Comparison of ENCODE assay signal across 8 mouse cellular contexts in the genomic region with DNA sequence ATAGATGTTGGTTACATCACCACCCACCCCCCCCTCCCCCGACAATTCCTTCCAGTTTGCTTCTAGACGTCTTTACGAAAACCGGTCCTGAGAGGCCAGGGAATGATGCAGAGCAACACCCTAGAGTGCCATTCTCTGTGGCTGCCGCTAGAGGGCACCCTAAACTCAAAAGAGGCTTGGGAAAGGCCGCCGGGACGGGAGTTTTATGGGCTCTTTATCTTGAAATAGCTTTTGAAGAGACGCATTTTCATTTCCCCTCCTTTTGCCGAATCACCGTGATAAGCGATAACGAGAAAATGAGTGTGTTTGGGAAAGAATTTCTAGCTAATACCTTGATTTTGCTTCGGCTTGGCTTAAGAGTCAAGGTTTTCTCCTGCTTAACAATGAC. TPM values are rescaled to one million over a fixed set of nuclear protein-coding genes. Genes with fewer than 3 reads are reported as not detected.
DNase-seq lines count a peak whose midpoint lies in the region; ATAC-seq and TF ChIP-seq lines count a peak whose summit lies in the region.

No protein-coding gene starts in this region.

- H3K27me3 ChIP-seq in Patski, result no peaks in the 10 kb centered on the region
- peaks cover 4% of the 10 kb centered on the region; the same call in 1 of the 2 replicates for H3K27me3 ChIP-seq in heart, embryonic 10.5 days (ENCODE audit: insufficient read depth, poor library complexity, severe bottlenecking)
- no peaks in the 10 kb centered on the region for H3K27me3 ChIP-seq in kidney, postnatal 0 days (ENCODE audit: insufficient read depth, low read length)
- H3K27me3 ChIP-seq in liver, embryonic 16.5 days (ENCODE audit: control insufficient read depth, insufficient read depth, low read depth, low read length), result no peaks in the 10 kb centered on the region
- no peaks in the 10 kb centered on the region for H3K27me3 ChIP-seq in neural tube, embryonic 15.5 days (replicated peaks)
- no peaks in the 10 kb centered on the region for H3K27me3 ChIP-seq in thymus, adult 2 months (ENCODE audit: control insufficient read depth, insufficient read depth, low read length)

- no peak overlapping the region for H3K27ac ChIP-seq in heart, embryonic 10.5 days
- no peak overlapping the region for H3K27ac ChIP-seq in kidney, postnatal 0 days
- no peak overlapping the region for H3K27ac ChIP-seq in liver, embryonic 16.5 days (ENCODE audit: low read length)
- H3K27ac ChIP-seq in neural tube, embryonic 15.5 days (replicated peaks), result peak overlapping the region; percentile 56; the same call in 1 of the 2 replicates
- no peak overlapping the region for H3K27ac ChIP-seq in thymus, adult 2 months (ENCODE audit: control insufficient read depth, insufficient read depth, low read length)

- TF ChIP-seq POLR2A in thymus, adult 2 months (IDR thresholded peaks at IDR 0.05; ENCODE audit: control insufficient read depth, extremely low read depth, insufficient read depth, low read length, poor library complexity), result 0 out of 2 replicates have a peak, but pooled peaks have one; percentile 9

- H3K4me3 ChIP-seq in heart, embryonic 10.5 days, result peak overlapping the region; percentile 38; the same call in 1 of the 2 replicates
- no peak overlapping the region for H3K4me3 ChIP-seq in kidney, postnatal 0 days (replicated peaks; ENCODE audit: low read depth, low read length)
- no peak overlapping the region; the same call in 1 of the 2 replicates for H3K4me3 ChIP-seq in liver, embryonic 16.5 days (ENCODE audit: low read depth, low read length)
- H3K4me3 ChIP-seq in neural tube, embryonic 15.5 days (replicated peaks), result peak overlapping the region; percentile 26
- H3K4me3 ChIP-seq in thymus, adult 2 months (ENCODE audit: control insufficient read depth, insufficient read depth, low read length), result no peak overlapping the region

- in situ Hi-C loops in Patski (cut with MboI; ENCODE audit: low pct_unique_long_range_greater_than_20kb), result no loop called here

- peak overlapping the region; percentile 35 for H3K4me2 ChIP-seq in kidney, postnatal 0 days (ENCODE audit: low read length)
- H3K4me2 ChIP-seq in liver, embryonic 16.5 days (ENCODE audit: low read depth, low read length), result 0 out of 2 replicates have a peak overlapping the region, but pooled peaks have one; percentile 29
- peak overlapping the region; percentile 58 for H3K4me2 ChIP-seq in neural tube, embryonic 15.5 days

- peak; percentile 93 for TF ChIP-seq CTCF in Patski (IDR thresholded peaks at IDR 0.05)
- peak; percentile 86 for TF ChIP-seq CTCF in kidney, postnatal 0 days (IDR thresholded peaks at IDR 0.05; ENCODE audit: low read depth)
- TF ChIP-seq CTCF in thymus, adult 2 months (IDR thresholded peaks at IDR 0.05; ENCODE audit: borderline replicate concordance, control insufficient read depth, extremely low read depth, insufficient read depth, low read length, poor library complexity), result peak; percentile 81; the same call in 1 of the 2 replicates

- ATAC-seq in Patski, result peak; percentile 45
- 0 out of 2 replicates have a peak, but pooled peaks have one; percentile 2 for ATAC-seq in kidney, postnatal 0 days (replicated peaks; ENCODE audit: low FRiP score, low read depth)
- ATAC-seq in liver, embryonic 16.5 days (ENCODE audit: low read depth), result no peak
- ATAC-seq in neural tube, embryonic 15.5 days (ENCODE audit: low FRiP score), result peak; percentile 68

- POLR2A ChIA-PET in Patski (lab: Charles Lee), result no interaction called here

- H3K9ac ChIP-seq in kidney, postnatal 0 days (ENCODE audit: low read depth, low read length), result no peak overlapping the region
- no peak overlapping the region for H3K9ac ChIP-seq in liver, embryonic 16.5 days (ENCODE audit: low read depth, low read length)
- H3K9ac ChIP-seq in neural tube, embryonic 15.5 days (replicated peaks), result no peak overlapping the region

- H3K4me1 ChIP-seq in heart, embryonic 10.5 days, result peaks cover 15% of the 10 kb centered on the region
- no peaks in the 10 kb centered on the region for H3K4me1 ChIP-seq in kidney, postnatal 0 days (replicated peaks; ENCODE audit: insufficient read depth, low read length)
- H3K4me1 ChIP-seq in liver, embryonic 16.5 days (ENCODE audit: control insufficient read depth, low read depth, low read length), result peaks cover 39% of the 10 kb centered on the region
- peaks cover 12% of the 10 kb centered on the region for H3K4me1 ChIP-seq in neural tube, embryonic 15.5 days
- H3K4me1 ChIP-seq in thymus, adult 2 months (replicated peaks; ENCODE audit: control insufficient read depth, insufficient read depth, low read length), result peaks cover 20% of the 10 kb centered on the region

- CTCF ChIA-PET in Patski (lab: Charles Lee), result interaction anchor here (0.9 to 1.4 kb wide), 6 partner anchors 11 to 92 kb away, joined by 3 to 5 read pairs (median 4); no protein-coding TSS in a partner anchor

- H3K36me3 ChIP-seq in heart, embryonic 10.5 days, result no peaks in the 10 kb centered on the region
- H3K36me3 ChIP-seq in kidney, postnatal 0 days (ENCODE audit: insufficient read depth, low read length), result no peaks in the 10 kb centered on the region
- no peaks in the 10 kb centered on the region for H3K36me3 ChIP-seq in liver, embryonic 16.5 days (ENCODE audit: control insufficient read depth, insufficient read depth)
- no peaks in the 10 kb centered on the region for H3K36me3 ChIP-seq in neural tube, embryonic 15.5 days
- no peaks in the 10 kb centered on the region for H3K36me3 ChIP-seq in thymus, adult 2 months (ENCODE audit: control insufficient read depth, insufficient read depth, low read length)

- peak; percentile 89 for DNase-seq in 3T3-L1 (ENCODE audit: low read depth, low spot score)
- no peak for DNase-seq in Patski (ENCODE audit: low read depth, low spot score)
- peak; percentile 74 for DNase-seq in embryo, embryonic 11.5 days (ENCODE audit: low read depth, low spot score)
- DNase-seq in heart, embryonic 10.5 days (ENCODE audit: low spot score), result no peak
- DNase-seq in kidney, postnatal 0 days (ENCODE audit: low spot score), result peak; percentile 82
- peak; percentile 75 for DNase-seq in thymus, adult 2 months

- WGBS in heart, embryonic 10.5 days, result 4% methylated on average over 14 of the region's 14 CpGs
- 2% methylated on average over 14 of the region's 14 CpGs for WGBS in kidney, postnatal 0 days
- 2% methylated on average over 14 of the region's 14 CpGs for WGBS in liver, embryonic 16.5 days (ENCODE audit: insufficient replicate concordance)
- 2% methylated on average over 14 of the region's 14 CpGs for WGBS in neural tube, embryonic 15.5 days
- 2% methylated on average over 14 of the region's 14 CpGs for WGBS in thymus, adult 2 months

- H3K9me3 ChIP-seq in heart, embryonic 10.5 days, result no peaks in the 10 kb centered on the region
- no peaks in the 10 kb centered on the region for H3K9me3 ChIP-seq in kidney, postnatal 0 days (replicated peaks; ENCODE audit: low read length)
- H3K9me3 ChIP-seq in liver, embryonic 16.5 days (replicated peaks; ENCODE audit: control insufficient read depth, low read length), result no peaks in the 10 kb centered on the region
- H3K9me3 ChIP-seq in neural tube, embryonic 15.5 days (replicated peaks), result no peaks in the 10 kb centered on the region

RNA-seq across cellular contexts. Expression of gene Prkab1, which starts 6.9 kb away (rescaled TPM):
- 105 TPM for polyA plus RNA-seq in Patski (2021)
- 69.3 and 74.1 TPM in 2 replicates for polyA plus RNA-seq in heart, embryonic 10.5 days (2016; fragmentation: Nextera tagmentation; extraction: Ambion mirVana)
- 79.0 and 83.3 TPM in 2 replicates for polyA plus RNA-seq in kidney, postnatal 0 days (2015; fragmentation: Nextera tagmentation; extraction: Ambion mirVana)
- 85.4 and 92.5 TPM in 2 replicates for polyA plus RNA-seq in liver, embryonic 16.5 days (2015; fragmentation: Nextera tagmentation; extraction: Ambion mirVana)
- polyA plus RNA-seq in neural tube, embryonic 15.5 days (2015; fragmentation: Nextera tagmentation; extraction: Ambion mirVana), result 50.1 and 53.6 TPM in 2 replicates
- polyA plus RNA-seq in thymus, adult 2 months (2012; rRNA removed), result 102 and 109 TPM in 2 replicates

RNA-seq across cellular contexts. Expression of gene Tmem233, which starts 51.9 kb away (rescaled TPM):
- not detected for polyA plus RNA-seq in Patski (2021)
- not detected in 2 replicates for polyA plus RNA-seq in heart, embryonic 10.5 days (2016; fragmentation: Nextera tagmentation; extraction: Ambion mirVana)
- polyA plus RNA-seq in kidney, postnatal 0 days (2015; fragmentation: Nextera tagmentation; extraction: Ambion mirVana), result not detected in 2 replicates
- not detected in 2 replicates for polyA plus RNA-seq in liver, embryonic 16.5 days (2015; fragmentation: Nextera tagmentation; extraction: Ambion mirVana)
- polyA plus RNA-seq in neural tube, embryonic 15.5 days (2015; fragmentation: Nextera tagmentation; extraction: Ambion mirVana), result 0.10 TPM in 1 of 2 replicates, not detected in the other
- 0.05 TPM in 1 of 2 replicates, not detected in the other for polyA plus RNA-seq in thymus, adult 2 months (2012; rRNA removed)

Comparison
In these comparisons a context has a peak if more than half of its experiments do, and no peak if none do; other contexts are left out.
1. DNase-seq: peak in 3T3-L1 (single experiment), embryo, embryonic 11.5 days (single experiment), kidney, postnatal 0 days (single experiment) and thymus, adult 2 months (single experiment); none in Patski (single experiment) and heart, embryonic 10.5 days (single experiment).
2. H3K4me3 ChIP-seq: peak in heart, embryonic 10.5 days (single experiment) and neural tube, embryonic 15.5 days (single experiment); none in kidney, postnatal 0 days (single experiment), liver, embryonic 16.5 days (single experiment) and thymus, adult 2 months (single experiment).
3. Peak in every context shown above with its lines, with median percentiles within 50 percentile points of each other: CTCF ChIP-seq and H3K4me2 ChIP-seq.